Mouse (Mus musculus) intestine, embryonic 14.5 days (tissue): ENCODE data around the gene Thsd7b. TPM values are rescaled to one million over a fixed set of nuclear protein-coding genes. Genes with fewer than 3 reads are reported as not detected.

ENCODE experiments used
- ATAC-seq: fragments of 200-750 bp; cut with Nextera tagmentation; replicated peaks from 2 replicates; pipeline ENCODE4 v1.8.0; 2017; ENCODE audit warnings: low read depth, moderate number of reproducible peaks, moderate TSS enrichment, moderate library complexity; ENCODE audit not compliant: low FRiP score, low TSS enrichment
- DNase-seq: peaks from one replicate; pipeline ENCODE4 v3.0.0-alpha.2; 2018; ENCODE audit warnings: low spot score
- H3K27ac ChIP-seq: fragments of 300-500 bp; sonication (generic); 2 replicates; pipeline ENCODE4 v1.5.1; 2014; ENCODE audit warnings: low read depth, mild to moderate bottlenecking, control low read depth
- H3K27me3 ChIP-seq: fragments of 300-500 bp; sonication (generic); replicated peaks from 2 replicates; pipeline ENCODE4 v1.6.1; 2014; ENCODE audit warnings: low read length, control low read depth; ENCODE audit not compliant: control insufficient read depth, insufficient read depth
- H3K36me3 ChIP-seq: fragments of 300-500 bp; sonication (generic); 2 replicates; pipeline ENCODE4 v1.6.1; 2014; ENCODE audit warnings: low read length, control low read depth; ENCODE audit not compliant: control insufficient read depth, insufficient read depth
- H3K4me1 ChIP-seq: fragments of 300-500 bp; sonication (generic); replicated peaks from 2 replicates; pipeline ENCODE4 v1.6.1; 2014; ENCODE audit warnings: low read length, control low read depth, mixed read lengths; ENCODE audit not compliant: control insufficient read depth, insufficient read depth
- H3K4me2 ChIP-seq: fragments of 300-500 bp; sonication (generic); 2 replicates; pipeline ENCODE4 v1.6.1; 2014; ENCODE audit warnings: low read length
- H3K4me3 ChIP-seq: fragments of 300-500 bp; sonication (generic); 2 replicates; pipeline ENCODE4 v1.5.1; 2014; ENCODE audit warnings: low read depth, low read length, control low read depth, mixed read lengths
- H3K9ac ChIP-seq: fragments of 300-500 bp; sonication (generic); 2 replicates; pipeline ENCODE4 v1.6.1; 2014; ENCODE audit warnings: mild to moderate bottlenecking, low read length
- H3K9me3 ChIP-seq: fragments of 300-500 bp; sonication (generic); 2 replicates; pipeline ENCODE4 v1.6.1; 2016; ENCODE audit warnings: low read length, control low read depth; ENCODE audit not compliant: control insufficient read depth
- WGBS: fragments of 180-500 bp; shearing (Covaris S2); extraction: QIAGEN DNeasy Blood & Tissue Kit; methylation state at CpG from one replicate; pipeline ENCODE4 v1.1.7; 2014; 5-methylcytosine and 5-hydroxymethylcytosine counted together
- polyA plus RNA-seq: library from polyadenylated mRNA; unstranded; fragments of >200 nt; fragmentation: Nextera tagmentation; extraction: Ambion mirVana; gene quantifications from 2 replicates; pipeline ENCODE4 v1.2.1, GENCODE M21; 2014

The Thsd7b gene
- polyA plus RNA-seq, 1 experiment from 2014 or later: 1.0 TPM

DNA sequence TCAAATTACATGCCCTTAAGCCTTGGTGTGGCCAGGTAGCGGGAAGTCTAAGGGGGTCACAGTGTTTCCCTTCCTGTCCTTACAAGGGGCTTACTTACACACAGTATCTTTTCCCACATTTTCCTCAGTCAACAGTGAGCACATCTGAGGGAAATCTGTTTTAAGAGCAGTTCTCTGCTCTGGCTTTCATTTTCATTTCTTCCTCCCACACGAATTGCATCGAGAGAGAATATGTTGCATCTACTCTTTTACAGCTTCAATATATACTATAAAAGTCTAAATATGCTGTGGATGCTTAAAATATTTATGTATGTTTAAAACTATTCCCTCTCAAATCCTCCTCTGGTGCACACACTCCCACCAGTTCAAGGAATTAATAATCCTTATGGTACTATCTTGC is 440.5 kb downstream of the Thsd7b start:
- no peak overlapping the region for H3K4me3 ChIP-seq
- no peaks in the 10 kb centered on the region for H3K36me3 ChIP-seq
- H3K4me1 ChIP-seq: no peaks in the 10 kb centered on the region
- H3K27me3 ChIP-seq: no peaks in the 10 kb centered on the region
- ATAC-seq (no peak), DNase-seq (no peak)
- H3K27ac ChIP-seq: no peak overlapping the region
- H3K4me2 ChIP-seq: no peak overlapping the region
- H3K9me3 ChIP-seq: no peaks in the 10 kb centered on the region
- no peak overlapping the region for H3K9ac ChIP-seq
- 68% methylated on average over 3 of the region's 3 CpGs for WGBS

GRCm38 (mm10) chr1:129719592-129719991 is 446.5 kb downstream of the Thsd7b start:
- DNase-seq (no peak), ATAC-seq (no peak)
- Histone ChIP-seq H3K4me3 (no peak overlapping the region), H3K27me3 (no peaks in the 10 kb centered on the region), H3K27ac (no peak overlapping the region), H3K4me1 (no peaks in the 10 kb centered on the region), H3K9ac (no peak overlapping the region), H3K4me2 (no peak overlapping the region), H3K9me3 (no peaks in the 10 kb centered on the region), H3K36me3 (no peaks in the 10 kb centered on the region)

DNA sequence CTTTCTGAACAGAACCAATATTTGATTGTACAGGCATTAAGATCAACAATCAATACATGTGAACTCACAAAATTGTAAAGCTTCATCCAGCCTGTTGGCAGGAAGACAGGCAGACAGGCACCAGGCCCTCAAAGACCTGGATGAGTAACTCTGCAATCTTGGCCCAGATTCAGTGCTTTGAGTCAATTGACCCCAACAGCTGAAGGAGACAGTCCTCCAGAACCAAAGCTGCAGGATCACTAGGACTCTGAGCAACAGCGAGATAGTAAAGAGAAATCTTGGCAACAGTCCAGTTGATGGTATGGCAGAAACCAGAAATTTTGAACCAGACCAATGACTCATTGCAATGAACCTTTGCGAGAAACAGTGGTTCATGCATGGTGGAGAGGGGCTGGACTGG is 458.9 kb downstream of the Thsd7b start:
- Histone ChIP-seq H3K27ac (no peak overlapping the region), H3K4me1 (no peaks in the 10 kb centered on the region), H3K9ac (no peak overlapping the region), H3K27me3 (no peaks in the 10 kb centered on the region), H3K36me3 (no peaks in the 10 kb centered on the region), H3K9me3 (no peaks in the 10 kb centered on the region), H3K4me2 (no peak overlapping the region), H3K4me3 (no peak overlapping the region)
- ATAC-seq: no peak
- 76% methylated on average over 2 of the region's 2 CpGs for WGBS
- no peak for DNase-seq

- DNase-seq (no peak), ATAC-seq (no peak)
- Histone ChIP-seq H3K36me3 (no peaks in the 10 kb centered on the region), H3K4me3 (no peak overlapping the region), H3K27ac (no peak overlapping the region), H3K4me2 (no peak overlapping the region), H3K27me3 (no peaks in the 10 kb centered on the region), H3K9ac (no peak overlapping the region), H3K9me3 (no peaks in the 10 kb centered on the region), H3K4me1 (no peaks in the 10 kb centered on the region)
- WGBS: 68% methylated on average over 3 of the region's 3 CpGs
These were observed 474.5 kb downstream of the Thsd7b start for GRCm38 (mm10) chr1:129747595-129747994.

DNA sequence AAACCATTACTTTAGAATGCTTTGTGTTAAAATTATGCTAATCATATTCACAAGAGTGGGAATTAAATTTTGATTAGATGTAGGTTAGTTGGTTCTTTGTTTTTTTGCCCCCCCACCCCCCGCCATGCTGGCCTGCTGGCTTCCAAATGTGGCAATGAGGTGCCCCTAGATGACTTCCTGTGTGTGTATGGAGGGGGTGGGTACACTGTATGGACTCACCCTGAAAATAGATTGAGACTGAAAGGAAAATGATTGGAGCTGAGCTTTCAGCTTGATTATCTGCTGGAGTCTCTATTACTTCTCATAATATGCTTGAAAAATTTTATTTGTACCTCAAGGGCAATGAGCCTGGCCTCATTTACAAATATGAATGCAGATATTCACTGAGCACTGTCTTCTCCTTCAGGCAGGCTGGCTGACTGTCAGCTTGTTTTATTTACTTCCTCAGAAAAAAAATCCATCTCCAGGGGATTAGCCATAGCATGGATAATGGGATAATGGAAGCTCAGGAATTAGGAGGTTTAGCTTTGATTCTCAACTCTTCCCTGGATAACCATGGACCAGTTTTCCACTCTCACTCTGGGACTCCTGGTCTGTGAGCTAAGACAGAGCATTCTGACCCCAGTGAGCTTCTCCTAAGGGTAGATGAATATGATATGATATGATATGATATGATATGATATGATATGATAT is 483.6 kb downstream of the Thsd7b start:
- WGBS: 75% methylated on average over 1 of the region's 1 CpGs
- no peak overlapping the region for H3K4me3 ChIP-seq
- ATAC-seq (no peak), DNase-seq (no peak)
- H3K4me2 ChIP-seq: no peak overlapping the region
- no peaks in the 10 kb centered on the region for H3K4me1 ChIP-seq
- H3K9me3 ChIP-seq: no peaks in the 10 kb centered on the region
- H3K36me3 ChIP-seq: no peaks in the 10 kb centered on the region
- no peaks in the 10 kb centered on the region for H3K27me3 ChIP-seq
- H3K9ac ChIP-seq: no peak overlapping the region
- H3K27ac ChIP-seq: no peak overlapping the region

GRCm38 (mm10) chr1:129759003-129759402 is 485.9 kb downstream of the Thsd7b start:
- ATAC-seq: no peak
- Histone ChIP-seq H3K4me2 (no peak overlapping the region), H3K27ac (no peak overlapping the region)

GRCm38 (mm10) chr1:129761234-129761633 is 488.1 kb downstream of the Thsd7b start:
- H3K27me3 ChIP-seq: no peaks in the 10 kb centered on the region
- no peak for DNase-seq
- 83% methylated on average over 1 of the region's 1 CpGs for WGBS

More at GRCm38 (mm10) chr1:129759003-129759402, 485.9 kb downstream of the Thsd7b start:
- no peak overlapping the region for H3K9ac ChIP-seq
- no peaks in the 10 kb centered on the region for H3K9me3 ChIP-seq
- H3K27me3 ChIP-seq: no peaks in the 10 kb centered on the region
- DNase-seq: no peak
- H3K36me3 ChIP-seq: no peaks in the 10 kb centered on the region
- H3K4me3 ChIP-seq: no peak overlapping the region
- no peaks in the 10 kb centered on the region for H3K4me1 ChIP-seq
- WGBS: 80% methylated on average over 1 of the region's 1 CpGs

DNA sequence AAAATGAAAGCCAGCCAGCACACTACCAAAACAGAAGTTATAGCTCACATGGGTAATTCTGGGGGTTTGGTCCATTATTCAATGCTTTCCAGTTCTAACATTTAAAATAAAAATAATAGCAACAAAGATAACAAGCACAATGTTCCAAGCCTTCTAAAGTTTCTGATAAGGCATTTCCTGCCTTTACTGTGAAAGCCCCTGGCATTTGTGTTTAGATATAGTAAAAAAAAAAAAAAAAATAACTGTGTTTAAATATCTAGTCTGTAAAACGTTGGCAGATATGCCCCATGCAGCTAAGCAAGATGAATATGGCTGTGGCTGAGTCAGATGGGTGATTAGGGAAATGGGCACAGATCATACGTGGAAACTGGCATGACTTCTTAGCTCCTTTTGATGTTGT is 491.6 kb downstream of the Thsd7b start:
- no peak for ATAC-seq
- H3K4me2 ChIP-seq: no peak overlapping the region
- no peaks in the 10 kb centered on the region for H3K27me3 ChIP-seq
- H3K4me3 ChIP-seq: no peak overlapping the region
- H3K27ac ChIP-seq: no peak overlapping the region
- DNase-seq: no peak
- H3K9me3 ChIP-seq: no peaks in the 10 kb centered on the region
- WGBS: 52% methylated on average over 2 of the region's 2 CpGs
- H3K4me1 ChIP-seq: no peaks in the 10 kb centered on the region
- H3K9ac ChIP-seq: no peak overlapping the region
- H3K36me3 ChIP-seq: no peaks in the 10 kb centered on the region

More at GRCm38 (mm10) chr1:129761234-129761633, 488.1 kb downstream of the Thsd7b start:
- ATAC-seq: no peak
- Histone ChIP-seq H3K4me1 (no peaks in the 10 kb centered on the region), H3K36me3 (no peaks in the 10 kb centered on the region), H3K4me2 (no peak overlapping the region), H3K27ac (no peak overlapping the region), H3K9ac (no peak overlapping the region), H3K4me3 (no peak overlapping the region), H3K9me3 (no peaks in the 10 kb centered on the region)

DNA sequence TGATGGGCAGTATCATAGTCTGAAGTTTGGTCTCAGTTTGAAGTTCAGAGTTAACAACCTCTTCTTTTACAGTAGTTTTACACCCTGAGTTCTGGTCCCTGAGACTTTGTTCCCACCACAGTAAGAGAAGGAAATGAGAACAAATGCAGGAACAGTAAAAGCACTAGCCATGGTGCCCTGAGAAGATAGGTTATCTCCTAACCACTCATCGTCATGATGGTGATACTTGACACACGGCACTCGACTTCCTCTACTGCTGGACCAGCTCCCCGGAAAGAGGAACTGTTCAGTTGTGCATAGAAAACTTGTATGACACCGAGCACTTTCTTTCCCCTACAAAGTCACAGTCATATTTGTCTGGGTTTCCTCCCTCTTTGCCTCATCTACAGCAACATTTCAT is 504.0 kb downstream of the Thsd7b start:
- H3K4me2 ChIP-seq: no peak overlapping the region
- 89% methylated on average over 5 of the region's 5 CpGs for WGBS
- DNase-seq: no peak
- no peak overlapping the region for H3K27ac ChIP-seq
- ATAC-seq: no peak
- no peak overlapping the region for H3K9ac ChIP-seq
- H3K9me3 ChIP-seq: no peaks in the 10 kb centered on the region
- H3K4me1 ChIP-seq: no peaks in the 10 kb centered on the region
- H3K4me3 ChIP-seq: no peak overlapping the region
- H3K27me3 ChIP-seq: no peaks in the 10 kb centered on the region
- H3K36me3 ChIP-seq: no peaks in the 10 kb centered on the region
